Mouse (Mus musculus): Measurements from ENCODE around the gene Gata5.

DNA sequence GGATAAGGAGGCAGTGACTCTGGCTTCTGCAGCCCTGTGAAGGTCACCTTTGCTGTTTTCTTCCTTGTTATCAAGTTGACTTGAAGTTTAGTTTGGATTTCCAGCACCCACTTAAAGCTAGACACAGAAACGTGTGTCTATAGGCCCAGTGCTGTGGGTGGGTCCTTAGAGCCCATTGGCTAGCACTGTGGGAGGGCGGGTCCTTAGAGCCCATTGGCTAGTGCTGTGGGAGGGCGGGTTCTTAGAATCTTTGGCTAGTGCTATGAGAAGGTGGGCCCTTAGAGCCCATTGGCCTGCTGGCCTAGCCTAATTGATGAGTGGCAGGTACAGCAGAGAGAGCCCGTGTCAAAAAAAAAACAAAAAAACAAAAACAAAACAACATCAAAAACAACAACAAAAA, 14.3 kb downstream of the Gata5 start:
- TF ChIP-seq TAL1 (IDR thresholded peaks at IDR 0.05; ENCODE audit: low read length) = no peak
- no peak for TF ChIP-seq GATA1 (IDR thresholded peaks at IDR 0.05; ENCODE audit: low read length)

Measured in erythroblast, embryonic 14.5 days (primary cell).